Mouse (Mus musculus): ENCODE results near the gene Hrh1.

Hrh1 gene

DNA sequence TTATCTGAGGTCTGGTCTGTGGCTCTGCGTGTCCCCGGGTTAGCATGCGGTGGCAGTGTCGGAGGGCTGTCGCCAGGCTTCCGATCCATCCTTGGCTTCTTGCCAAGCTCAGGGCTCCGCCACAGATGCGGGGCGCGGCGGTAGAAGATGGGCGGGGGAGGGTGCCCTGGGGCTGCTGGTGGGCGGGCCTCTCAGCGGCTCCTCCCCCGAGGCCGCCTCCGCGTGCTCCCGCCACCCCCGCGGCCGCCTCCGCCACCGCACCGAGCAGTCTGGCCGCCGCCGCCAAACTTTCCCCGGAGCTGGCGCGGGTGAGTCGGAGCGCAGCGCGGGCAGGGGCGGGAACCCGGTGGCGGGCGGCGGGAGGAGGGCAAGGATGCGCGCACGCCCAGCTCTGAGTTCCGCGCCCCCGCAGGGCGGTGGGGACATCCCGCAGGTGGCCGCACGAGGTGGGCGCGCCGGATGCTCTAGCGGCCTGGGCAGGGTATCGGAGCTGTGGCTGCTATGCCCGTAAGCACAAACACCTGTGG is at the start of gene Hrh1:
TSS of gene Hrh1 (plus strand) at position 246 of the 527 bp plus-strand sequence.
- DNase-seq (ENCODE audit: low spot score), result no peak

GRCm38 (mm10) chr6:114354635-114355034 is 43.1 kb upstream of the Hrh1 start:
- no peak for DNase-seq (ENCODE audit: low spot score)

- DNase-seq (ENCODE audit: low spot score), result no peak
Observed at GRCm38 (mm10) chr6:114358171-114358570, 39.6 kb upstream of the Hrh1 start.

GRCm38 (mm10) chr6:114362355-114362754 is 35.4 kb upstream of the Hrh1 start:
- DNase-seq (ENCODE audit: low spot score), result no peak

DNA sequence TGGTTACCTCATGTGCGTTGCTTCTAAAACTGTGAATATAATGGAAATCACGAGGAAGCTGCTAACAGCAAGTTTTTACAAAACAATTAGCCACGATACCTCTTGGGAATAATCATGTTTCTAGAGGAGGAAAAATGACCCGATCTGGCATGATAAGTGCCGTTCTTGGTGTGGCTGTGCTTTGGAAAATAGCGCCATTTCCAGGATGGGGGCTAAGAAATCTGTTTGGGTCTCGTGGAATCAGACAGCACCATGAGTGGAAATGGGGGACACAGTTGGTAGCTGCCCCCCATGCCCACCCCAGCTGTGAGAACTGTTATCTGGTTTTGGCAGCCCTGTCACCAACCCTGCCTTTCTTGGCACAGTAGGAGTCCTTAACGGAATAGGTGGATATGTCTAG is 34.0 kb upstream of the Hrh1 start:
- no peak for DNase-seq (ENCODE audit: low spot score)

GRCm38 (mm10) chr6:114364734-114365133 is 33.0 kb upstream of the Hrh1 start:
- no peak for DNase-seq (ENCODE audit: low spot score)

DNA sequence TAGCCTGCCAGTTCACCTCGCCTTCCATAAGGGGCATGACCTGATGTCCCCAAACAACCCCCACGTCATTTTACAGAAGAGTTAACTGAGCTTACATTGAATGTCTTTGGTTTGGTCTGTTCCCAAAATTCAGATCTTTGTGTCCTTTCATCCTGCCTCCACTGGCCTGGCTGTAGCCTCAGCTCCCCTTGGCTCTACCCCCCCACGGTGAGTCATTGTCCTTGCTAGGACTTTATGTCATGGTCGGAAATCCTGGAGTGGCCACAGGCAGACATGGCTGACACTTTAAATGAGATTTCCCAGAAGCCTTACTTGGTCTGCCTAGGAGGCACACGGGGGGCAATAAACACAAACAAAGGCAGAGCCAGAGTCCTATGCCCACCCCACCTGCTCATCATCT is 31.5 kb upstream of the Hrh1 start:
- DNase-seq (ENCODE audit: low spot score), result no peak

DNA sequence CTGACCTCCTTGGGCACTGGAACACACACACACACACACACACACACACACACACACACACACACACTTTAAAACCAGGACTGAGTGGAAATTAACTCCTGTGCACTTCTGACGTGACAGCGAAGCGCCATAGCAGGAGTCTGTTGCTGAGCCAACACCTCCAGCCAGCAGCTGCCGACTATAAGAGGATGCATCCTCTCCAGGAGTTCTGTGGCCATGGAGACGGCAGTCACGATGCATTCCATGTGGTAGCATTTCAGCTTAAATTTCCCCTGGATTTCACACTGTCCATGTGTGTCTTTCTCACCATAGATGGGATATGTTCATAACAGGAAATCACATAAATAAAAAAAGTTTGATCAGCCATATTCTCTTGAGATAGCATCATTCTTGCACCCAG is 30.1 kb upstream of the Hrh1 start:
- DNase-seq (ENCODE audit: low spot score), result no peak

DNA sequence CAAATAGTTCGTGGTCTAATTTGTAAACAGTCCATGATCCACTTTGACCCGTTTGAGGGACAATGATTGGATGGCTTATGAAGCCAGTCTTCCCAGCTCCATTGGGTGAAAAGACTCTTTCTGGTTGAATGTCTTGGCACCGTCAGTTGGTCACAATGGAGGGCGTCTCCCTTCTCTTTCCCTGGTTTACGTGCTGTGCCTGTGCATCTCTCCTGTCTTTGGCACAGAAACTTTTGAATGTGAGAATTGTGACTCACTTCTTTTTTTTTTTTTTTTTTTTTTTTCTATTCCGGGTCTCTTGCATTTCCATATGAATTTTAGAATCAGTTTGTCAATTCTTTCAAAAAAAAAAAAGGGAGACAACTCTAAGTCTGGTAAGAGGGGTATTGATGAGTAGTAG is 29.5 kb upstream of the Hrh1 start:
- DNase-seq (ENCODE audit: low spot score), result no peak

DNA sequence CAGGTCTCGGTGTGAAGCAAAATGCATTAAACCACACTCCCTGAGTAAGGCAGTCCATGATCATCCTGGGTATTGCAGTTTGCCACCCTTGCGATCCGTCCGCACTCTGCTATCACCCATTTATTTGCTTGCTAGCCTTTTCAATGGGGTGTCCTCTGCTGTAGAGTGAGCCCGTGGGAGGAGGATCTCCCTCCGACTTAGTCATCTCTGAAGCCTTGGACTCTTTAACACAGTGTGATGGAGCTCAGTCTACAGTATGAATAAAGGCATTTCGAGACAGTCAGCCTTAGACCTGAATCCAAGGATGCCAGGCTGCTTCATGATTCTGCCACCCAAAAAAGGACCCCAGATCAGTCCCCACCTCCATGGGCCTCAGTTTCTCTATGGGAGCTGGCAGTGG is 25.0 kb upstream of the Hrh1 start:
- no peak for DNase-seq (ENCODE audit: low spot score)

DNA sequence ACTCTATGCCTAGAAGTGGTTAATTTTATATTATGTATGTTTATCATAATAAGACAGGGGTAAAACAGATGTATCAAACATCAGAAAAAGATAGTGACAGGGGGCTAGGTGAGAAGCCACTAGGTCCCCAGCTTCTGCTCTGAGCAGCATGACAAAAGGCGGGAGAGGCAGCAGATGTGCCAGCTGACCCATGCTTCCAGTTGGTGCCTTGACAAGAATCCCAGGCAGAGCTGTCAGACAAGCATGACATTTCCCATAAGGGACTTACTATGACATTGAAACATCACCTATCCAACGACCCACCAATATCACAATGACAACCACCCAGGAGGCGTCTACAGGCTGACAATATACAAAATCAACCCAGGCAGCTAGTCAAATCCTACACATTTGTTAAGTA is 16.9 kb upstream of the Hrh1 start:
- no peak for DNase-seq (ENCODE audit: low spot score)

- no peak for DNase-seq (ENCODE audit: low spot score)
Observed at GRCm38 (mm10) chr6:114387320-114387719, 10.4 kb upstream of the Hrh1 start.

GRCm38 (mm10) chr6:114387855-114388254 is 9.9 kb upstream of the Hrh1 start:
- no peak for DNase-seq (ENCODE audit: low spot score)

DNA sequence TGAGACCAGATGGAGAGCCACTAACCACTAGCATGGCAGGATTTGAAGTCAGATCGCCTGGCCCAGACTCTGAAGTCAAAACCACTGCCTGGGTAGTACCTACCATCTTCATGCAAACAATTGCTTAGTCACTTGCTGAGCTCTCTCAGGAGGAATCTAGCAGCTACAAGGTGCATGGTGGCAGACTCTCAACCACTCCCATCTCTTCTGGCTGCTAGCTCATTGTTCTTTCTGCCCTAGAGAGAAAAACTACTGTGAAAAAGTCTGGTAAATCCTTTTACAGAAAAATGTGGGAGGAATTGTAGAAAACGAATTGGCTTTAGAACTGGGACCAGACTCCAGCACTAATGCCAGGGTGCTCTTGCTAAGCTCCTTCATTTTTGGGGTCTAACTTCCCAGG is 7.6 kb upstream of the Hrh1 start:
- DNase-seq (ENCODE audit: low spot score), result no peak

GRCm38 (mm10) chr6:114394982-114395381 is 2.8 kb upstream of the Hrh1 start:
- DNase-seq (ENCODE audit: low spot score), result no peak

DNA sequence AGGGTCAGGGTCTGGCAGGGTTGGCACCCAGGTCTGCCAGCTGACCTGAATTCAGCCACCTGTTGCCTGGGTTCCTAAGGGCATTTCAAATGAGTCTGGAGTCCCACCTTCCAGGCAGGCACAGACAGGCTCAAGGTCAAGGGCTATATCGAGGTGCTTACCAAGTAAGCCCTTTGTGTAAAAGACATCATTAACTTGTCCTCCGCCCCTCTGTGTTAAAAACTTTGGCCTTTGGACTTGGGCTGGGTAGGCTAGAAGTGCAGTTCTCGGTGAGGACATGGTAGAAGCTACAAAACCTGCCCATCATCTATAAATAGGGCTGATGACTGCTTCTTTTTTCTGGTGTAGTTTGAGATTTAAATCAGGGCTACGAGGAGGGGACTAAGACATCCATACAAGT is 1.1 kb upstream of the Hrh1 start:
- DNase-seq (ENCODE audit: low spot score), result no peak

DNA sequence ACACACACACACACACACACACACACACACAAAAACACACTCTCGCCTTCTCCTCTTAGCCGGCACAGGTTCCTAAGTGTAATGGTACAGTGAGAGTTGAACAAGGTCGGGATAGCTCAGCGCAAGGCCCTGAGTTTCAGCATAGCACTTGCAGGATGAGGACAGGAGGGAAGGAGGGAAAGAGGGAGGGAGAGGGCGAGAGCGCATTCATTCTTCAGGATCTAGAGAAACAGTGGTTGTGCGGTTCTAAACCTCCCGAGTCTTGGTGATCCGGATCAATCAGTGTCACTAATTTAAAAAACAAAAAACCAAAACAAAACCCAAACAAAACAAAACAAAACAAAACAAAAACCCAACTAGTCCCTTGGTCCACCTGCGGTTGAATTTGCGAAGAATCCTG is 456 bp upstream of the Hrh1 start:
- no peak for DNase-seq (ENCODE audit: low spot score)

DNA sequence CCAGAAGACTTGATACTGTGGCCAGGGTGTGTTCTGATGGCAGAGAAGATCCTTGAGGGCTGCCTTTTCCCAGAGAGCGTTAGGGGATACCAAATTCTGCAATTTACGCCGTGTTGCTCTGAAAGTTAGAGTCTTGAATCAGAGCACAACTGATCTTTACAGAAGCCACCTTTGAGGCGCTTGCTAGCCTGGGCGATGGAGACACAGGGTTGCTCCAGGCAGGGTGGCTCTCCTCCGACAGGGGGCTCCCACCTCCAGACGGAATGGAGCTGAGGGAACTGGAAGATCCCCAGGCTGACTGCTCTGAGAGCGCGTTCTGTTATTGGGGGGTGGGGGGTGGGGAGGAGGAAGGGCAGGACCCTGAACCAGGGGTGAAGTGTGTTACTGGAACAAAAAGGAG is 890 bp downstream of the Hrh1 start:
- DNase-seq (ENCODE audit: low spot score), result no peak

GRCm38 (mm10) chr6:114400387-114400786 is 2.7 kb downstream of the Hrh1 start:
- DNase-seq (ENCODE audit: low spot score), result no peak

- no peak for DNase-seq (ENCODE audit: low spot score)
Observed at GRCm38 (mm10) chr6:114400841-114401240, 3.1 kb downstream of the Hrh1 start.

- DNase-seq (ENCODE audit: low spot score), result no peak
Observed at GRCm38 (mm10) chr6:114402161-114402560, 4.4 kb downstream of the Hrh1 start.

DNA sequence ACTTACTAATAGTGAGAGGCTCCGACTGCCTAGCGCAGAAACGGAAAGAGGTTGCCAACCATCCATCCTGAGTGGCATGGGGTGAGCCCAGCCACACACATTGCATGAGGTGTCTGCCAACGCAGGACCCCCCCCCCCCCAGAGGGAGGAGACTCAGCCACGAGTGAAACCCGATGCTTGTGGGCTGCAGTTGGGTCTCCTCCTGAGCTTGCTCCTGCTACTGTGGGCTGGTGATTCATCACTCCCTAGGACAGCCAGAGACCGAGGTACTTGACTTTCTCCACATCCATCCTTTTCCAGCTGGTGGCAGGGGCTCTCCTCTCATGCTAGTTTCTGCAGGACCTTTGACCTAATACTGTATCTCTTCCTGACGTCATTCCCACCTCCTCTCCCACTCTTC is 5.9 kb downstream of the Hrh1 start:
- no peak for DNase-seq (ENCODE audit: low spot score)

DNA sequence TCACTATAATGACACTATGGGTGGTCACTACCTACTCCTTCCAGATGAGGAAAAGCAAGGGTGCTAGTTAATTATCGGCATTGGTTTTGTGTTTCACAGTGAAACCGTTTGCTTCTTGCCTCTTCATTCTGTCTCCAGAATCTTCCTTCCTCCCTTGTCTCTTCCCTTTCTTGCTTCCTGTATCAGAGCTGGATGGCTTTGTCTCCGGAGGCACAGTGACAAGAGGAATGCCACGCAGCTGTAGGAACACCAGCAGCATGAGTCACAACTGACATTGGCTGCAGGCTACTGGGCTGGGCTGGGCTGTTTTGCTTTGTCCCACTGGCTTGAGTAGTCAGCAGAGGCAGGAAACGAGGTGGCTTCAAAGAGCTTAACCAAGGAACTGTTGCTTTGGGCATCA is 6.4 kb downstream of the Hrh1 start:
- no peak for DNase-seq (ENCODE audit: low spot score)

- no peak for DNase-seq (ENCODE audit: low spot score)
Observed at GRCm38 (mm10) chr6:114404774-114405468, 7.2 kb downstream of the Hrh1 start.

Measured in layer of hippocampus, adult 9-10 months (tissue).